Mouse (Mus musculus): Measurements from ENCODE around the gene Sh3d21. TPM values are rescaled to one million over a fixed set of nuclear protein-coding genes. Genes with fewer than 3 reads are reported as not detected.

Gene Sh3d21
- polyA plus RNA-seq, 1 experiment: 5.5 TPM

DNA sequence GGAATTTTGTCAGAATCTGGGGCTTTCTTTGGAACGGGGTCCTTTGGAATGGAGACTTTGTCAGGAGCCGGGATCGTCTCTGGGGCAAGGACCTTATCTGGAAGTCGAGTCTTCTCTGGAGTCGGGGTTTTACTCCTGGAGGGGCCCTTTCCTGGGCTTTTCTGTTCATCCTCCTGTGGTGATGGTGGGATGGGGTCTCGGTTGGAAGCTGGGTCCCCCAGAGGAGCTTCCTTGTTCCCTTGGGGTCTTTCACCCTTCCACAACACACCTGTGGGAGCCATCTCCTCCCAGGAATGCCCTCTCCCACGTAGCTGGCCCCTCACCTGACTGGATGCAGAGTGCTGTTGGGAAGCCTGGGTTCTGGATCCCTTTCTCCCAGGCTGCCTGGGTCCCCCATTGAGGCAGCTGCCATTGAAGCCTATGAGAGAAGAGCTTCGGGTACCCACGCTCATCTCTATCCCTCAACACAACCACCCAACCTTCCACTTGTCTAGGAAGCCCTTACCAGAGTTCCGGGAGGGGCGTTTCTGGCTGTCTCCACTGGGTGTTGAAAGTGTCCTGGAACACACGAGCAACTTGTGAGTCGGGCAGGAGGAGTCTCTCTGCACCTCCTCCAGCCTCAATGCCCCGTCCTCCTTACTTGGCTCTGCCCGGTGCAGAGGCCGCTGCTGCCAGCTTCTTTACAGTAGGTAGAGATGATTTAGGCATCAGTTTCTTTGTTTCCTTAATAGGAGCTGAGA is 11.4 kb downstream of the Sh3d21 start:
- Histone ChIP-seq H3K4me1 (ENCODE audit: control insufficient read depth, insufficient read depth, low read length) (peaks cover 16% of the 10 kb centered on the region), H3K4me3 (ENCODE audit: insufficient read depth, low read depth, low read length) (no peak overlapping the region), H3K27ac (ENCODE audit: insufficient read depth, low read depth, low read length) (no peak overlapping the region), H3K27me3 (replicated peaks; ENCODE audit: control insufficient read depth, insufficient read depth, low read length) (no peaks in the 10 kb centered on the region), H3K36me3 (ENCODE audit: control insufficient read depth, insufficient read depth, low read length) (no peaks in the 10 kb centered on the region; the same call in 1 of the 2 replicates)
- no peak for DNase-seq
- 79% methylated on average over 16 of the region's 16 CpGs for WGBS
- TF ChIP-seq POLR2A (IDR thresholded peaks at IDR 0.05; ENCODE audit: low read depth, low read length) (no peak), CTCF (conservative IDR thresholded peaks at IDR 0.05; ENCODE audit: insufficient read depth, insufficient read length, low read depth, low read length) (no peak)

DNA sequence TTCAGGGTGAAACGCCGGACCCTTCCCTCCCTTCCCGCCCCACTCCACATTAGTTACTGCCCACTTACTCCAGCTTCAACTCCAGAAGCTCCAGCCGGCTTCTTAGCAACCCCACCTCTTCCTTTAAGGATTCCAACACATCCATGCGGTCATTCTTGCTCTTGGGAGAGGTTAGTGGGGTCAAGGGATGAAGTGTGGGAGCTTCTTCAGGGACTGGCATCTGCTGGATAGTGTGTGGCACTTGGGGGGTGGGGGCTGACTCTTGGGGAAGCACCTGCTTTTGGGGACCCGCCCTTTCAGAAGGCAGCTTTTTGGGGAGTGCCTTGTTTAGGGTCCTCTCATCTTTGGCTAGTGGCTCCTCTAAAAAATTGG is 12.4 kb downstream of the Sh3d21 start:
- H3K4me3 ChIP-seq (ENCODE audit: insufficient read depth, low read depth, low read length): peak overlapping the region; percentile 9; the same call in 1 of the 2 replicates
- H3K27me3 ChIP-seq (replicated peaks; ENCODE audit: control insufficient read depth, insufficient read depth, low read length): no peaks in the 10 kb centered on the region
- no peaks in the 10 kb centered on the region; the same call in 1 of the 2 replicates for H3K36me3 ChIP-seq (ENCODE audit: control insufficient read depth, insufficient read depth, low read length)
- no peak for DNase-seq
- 48% methylated on average over 6 of the region's 6 CpGs for WGBS
- TF ChIP-seq POLR2A (IDR thresholded peaks at IDR 0.05; ENCODE audit: low read depth, low read length) (no peak), CTCF (conservative IDR thresholded peaks at IDR 0.05; ENCODE audit: insufficient read depth, insufficient read length, low read depth, low read length) (no peak)
- peaks cover 17% of the 10 kb centered on the region for H3K4me1 ChIP-seq (ENCODE audit: control insufficient read depth, insufficient read depth, low read length)
- H3K27ac ChIP-seq (ENCODE audit: insufficient read depth, low read depth, low read length): peak overlapping the region; percentile 92

DNA sequence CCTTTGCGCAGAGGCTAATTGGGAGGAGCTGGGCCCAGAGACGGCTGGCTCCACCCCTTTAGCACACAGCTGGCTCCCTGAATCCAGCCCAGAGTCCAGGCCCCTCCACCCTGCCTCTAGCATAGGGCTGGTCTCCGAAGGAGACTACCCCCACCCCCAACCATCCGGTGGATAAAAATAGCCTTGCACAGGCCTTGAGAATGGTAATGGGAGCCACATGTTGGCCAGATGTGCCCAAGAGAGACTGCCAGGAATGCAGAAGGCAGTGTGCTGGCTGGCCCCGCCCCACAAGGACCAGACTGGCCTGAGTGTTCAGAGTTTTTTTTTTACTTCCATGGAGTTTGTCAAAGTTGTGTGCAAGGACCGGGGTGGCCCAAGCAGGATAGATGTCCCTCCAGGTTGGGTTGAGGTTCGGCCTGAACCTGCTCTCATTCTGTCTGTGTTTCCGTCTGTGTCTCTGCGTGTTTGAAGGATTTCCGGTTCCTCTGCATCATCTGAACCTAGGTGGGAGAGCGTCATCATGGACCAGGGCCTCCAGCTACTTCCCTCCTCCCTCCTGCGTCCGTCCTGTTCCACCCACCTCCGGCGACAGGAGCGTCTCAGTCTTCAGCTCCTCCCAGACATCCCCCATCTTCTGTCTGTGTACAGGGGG is 12.9 kb downstream of the Sh3d21 start:
- peak; percentile 89 for DNase-seq
- Histone ChIP-seq H3K4me1 (ENCODE audit: control insufficient read depth, insufficient read depth, low read length) (peaks cover 17% of the 10 kb centered on the region; the same call in 1 of the 2 replicates), H3K27ac (ENCODE audit: insufficient read depth, low read depth, low read length) (peak overlapping the region; percentile 92), H3K27me3 (replicated peaks; ENCODE audit: control insufficient read depth, insufficient read depth, low read length) (no peaks in the 10 kb centered on the region), H3K4me3 (ENCODE audit: insufficient read depth, low read depth, low read length) (peak overlapping the region; percentile 9; the same call in 1 of the 2 replicates), H3K36me3 (ENCODE audit: control insufficient read depth, insufficient read depth, low read length) (no peaks in the 10 kb centered on the region; the same call in 1 of the 2 replicates)
- 34% methylated on average over 16 of the region's 16 CpGs for WGBS
- TF ChIP-seq POLR2A (IDR thresholded peaks at IDR 0.05; ENCODE audit: low read depth, low read length): peak; percentile 12
- no peak for TF ChIP-seq CTCF (conservative IDR thresholded peaks at IDR 0.05; ENCODE audit: insufficient read depth, insufficient read length, low read depth, low read length)

DNA sequence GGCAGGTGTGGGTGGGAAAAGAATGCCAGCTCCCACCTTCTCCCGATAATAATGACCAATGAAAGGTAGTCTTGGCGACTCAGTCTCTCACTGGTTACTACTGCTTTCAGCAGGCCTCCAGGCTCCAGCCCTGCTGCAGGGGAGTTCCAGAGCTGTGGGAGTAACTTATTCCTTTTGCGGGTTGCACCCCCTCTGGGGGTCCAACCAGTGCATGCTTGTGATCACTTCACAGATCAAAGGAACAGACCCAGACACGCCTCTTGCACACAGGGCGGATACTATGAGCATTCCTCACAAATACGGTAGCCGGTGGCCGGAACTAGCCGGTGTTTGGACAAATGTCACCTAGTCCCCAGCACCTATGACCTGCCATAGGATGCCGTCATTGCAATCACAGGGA is 13.5 kb downstream of the Sh3d21 start:
- Histone ChIP-seq H3K27ac (ENCODE audit: insufficient read depth, low read depth, low read length) (peak overlapping the region; percentile 92), H3K27me3 (replicated peaks; ENCODE audit: control insufficient read depth, insufficient read depth, low read length) (no peaks in the 10 kb centered on the region), H3K36me3 (ENCODE audit: control insufficient read depth, insufficient read depth, low read length) (no peaks in the 10 kb centered on the region; the same call in 1 of the 2 replicates), H3K4me1 (ENCODE audit: control insufficient read depth, insufficient read depth, low read length) (peaks cover 17% of the 10 kb centered on the region; the same call in 1 of the 2 replicates), H3K4me3 (ENCODE audit: insufficient read depth, low read depth, low read length) (peak overlapping the region; percentile 78)
- no peak for DNase-seq
- WGBS: 29% methylated on average over 10 of the region's 10 CpGs
- no peak for TF ChIP-seq POLR2A (IDR thresholded peaks at IDR 0.05; ENCODE audit: low read depth, low read length)
- TF ChIP-seq CTCF (conservative IDR thresholded peaks at IDR 0.05; ENCODE audit: insufficient read depth, insufficient read length, low read depth, low read length): no peak

DNA sequence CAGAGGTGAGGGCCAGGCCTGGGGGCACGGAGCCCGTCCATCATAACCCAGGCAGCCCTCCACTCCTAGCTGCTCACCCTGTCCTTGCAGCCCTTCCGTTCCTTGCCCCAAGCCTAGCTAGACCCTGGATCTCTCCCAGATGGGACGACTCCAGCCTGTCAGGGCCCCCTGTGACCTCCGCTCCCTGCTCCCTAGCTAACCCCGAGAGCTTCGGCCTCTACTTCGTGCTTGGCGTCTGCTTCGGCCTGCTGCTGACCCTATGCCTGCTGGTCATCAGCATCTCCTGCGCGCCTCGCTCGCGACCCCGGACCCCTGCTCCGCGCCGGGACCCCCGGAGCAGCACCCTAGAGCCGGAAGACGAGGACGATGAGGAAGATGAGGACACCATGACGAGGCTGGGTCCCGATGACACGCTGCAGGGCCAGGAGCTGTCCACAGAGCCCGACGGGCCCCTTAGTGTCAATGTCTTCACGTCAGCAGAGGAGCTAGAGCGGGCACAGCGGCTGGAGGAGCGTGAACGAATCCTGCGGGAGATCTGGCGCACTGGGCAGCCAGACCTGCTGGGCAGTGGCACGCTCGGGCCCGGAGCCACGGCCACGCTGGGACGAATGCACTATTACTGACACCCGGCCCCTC is 14.1 kb downstream of the Sh3d21 start:
- WGBS: 34% methylated on average over 42 of the region's 42 CpGs
- H3K27me3 ChIP-seq (replicated peaks; ENCODE audit: control insufficient read depth, insufficient read depth, low read length): no peaks in the 10 kb centered on the region
- TF ChIP-seq POLR2A (IDR thresholded peaks at IDR 0.05; ENCODE audit: low read depth, low read length) (no peak), CTCF (conservative IDR thresholded peaks at IDR 0.05; ENCODE audit: insufficient read depth, insufficient read length, low read depth, low read length) (no peak)
- peak overlapping the region; percentile 78 for H3K4me3 ChIP-seq (ENCODE audit: insufficient read depth, low read depth, low read length)
- peaks cover 17% of the 10 kb centered on the region; the same call in 1 of the 2 replicates for H3K4me1 ChIP-seq (ENCODE audit: control insufficient read depth, insufficient read depth, low read length)
- peak overlapping the region; percentile 92 for H3K27ac ChIP-seq (ENCODE audit: insufficient read depth, low read depth, low read length)
- H3K36me3 ChIP-seq (ENCODE audit: control insufficient read depth, insufficient read depth, low read length): no peaks in the 10 kb centered on the region; the same call in 1 of the 2 replicates
- peak; percentile 61 for DNase-seq

DNA sequence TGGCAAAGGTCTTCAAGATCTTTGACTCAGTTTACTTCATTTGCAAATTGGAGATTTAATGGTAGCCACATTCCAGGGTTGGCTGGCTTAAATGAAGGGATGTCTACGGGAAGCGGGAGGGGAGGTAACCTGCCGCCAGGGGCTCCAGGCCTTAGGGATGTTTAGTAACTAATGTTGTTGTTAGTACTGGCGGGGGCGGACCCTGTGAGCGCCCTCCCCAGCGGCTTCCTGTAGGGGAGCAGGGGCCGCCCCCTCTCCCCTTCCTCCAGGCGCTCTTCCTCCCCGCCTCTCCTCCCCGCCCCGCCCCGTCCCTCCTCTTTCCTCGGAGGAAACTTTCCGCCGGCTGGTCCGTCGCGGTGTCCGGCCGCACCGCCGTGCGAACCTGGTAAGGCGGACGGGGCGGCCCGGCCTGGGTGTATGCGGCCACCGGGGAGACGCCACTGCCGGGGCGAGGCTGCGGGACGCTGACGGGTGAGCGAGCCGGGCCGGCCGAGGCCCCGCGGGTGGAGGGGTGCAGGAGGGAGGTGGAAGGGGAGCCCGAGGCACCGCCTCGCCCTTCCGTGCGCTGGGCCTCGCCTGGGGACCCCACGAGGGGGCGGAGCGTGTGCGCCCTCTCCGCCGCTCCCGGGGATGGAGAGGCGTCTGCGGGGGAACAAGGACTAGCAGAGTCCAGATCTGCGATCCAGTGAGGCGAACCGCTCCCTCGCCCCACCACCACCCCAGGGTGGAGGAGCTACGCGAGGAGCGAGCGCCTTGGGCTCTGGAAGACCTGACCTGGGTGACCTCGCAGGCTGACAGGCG is 14.9 kb downstream of the Sh3d21 start:
- peaks cover 17% of the 10 kb centered on the region; the same call in 1 of the 2 replicates for H3K4me1 ChIP-seq (ENCODE audit: control insufficient read depth, insufficient read depth, low read length)
- under 1% methylated on average over 66 of the region's 67 CpGs for WGBS

More for the DNA sequence above, 14.9 kb downstream of the Sh3d21 start:
- peak; percentile 87 for DNase-seq
- H3K36me3 ChIP-seq (ENCODE audit: control insufficient read depth, insufficient read depth, low read length): no peaks in the 10 kb centered on the region; the same call in 1 of the 2 replicates
- H3K27ac ChIP-seq (ENCODE audit: insufficient read depth, low read depth, low read length): peak overlapping the region; percentile 92
- peak overlapping the region; percentile 78 for H3K4me3 ChIP-seq (ENCODE audit: insufficient read depth, low read depth, low read length)
- TF ChIP-seq CTCF (conservative IDR thresholded peaks at IDR 0.05; ENCODE audit: insufficient read depth, insufficient read length, low read depth, low read length): 0 out of 2 replicates have a peak, but pooled peaks have one; percentile 9
- no peak for TF ChIP-seq POLR2A (IDR thresholded peaks at IDR 0.05; ENCODE audit: low read depth, low read length)
- H3K27me3 ChIP-seq (replicated peaks; ENCODE audit: control insufficient read depth, insufficient read depth, low read length): no peaks in the 10 kb centered on the region

All from kidney, adult 2 months (tissue).